Mouse (Mus musculus): Measurements from ENCODE around the gene Nxpe4. TPM values are rescaled to one million over a fixed set of nuclear protein-coding genes. Genes with fewer than 3 reads are reported as not detected.

The Nxpe4 gene
- total and polyA plus RNA-seq, 3 experiments = 9.2 to 14.9 TPM; not detected in 1

- Histone ChIP-seq H3K36me3 (ENCODE audit: control insufficient read depth in 1 of 2, insufficient read depth in 2 of 2, low read length in 2 of 2) (peaks cover 0 to 4% of the 10 kb centered on the region in 2 experiments; a peak in 2 of 4 replicates), H3K4me1 (ENCODE audit: control insufficient read depth in 1 of 2, insufficient read depth in 2 of 2, low read length in 2 of 2) (peaks cover 0 to 7% of the 10 kb centered on the region in 2 experiments; a peak in 3 of 4 replicates), H3K79me2 (ENCODE audit: control insufficient read depth, insufficient read depth, low read length, poor library complexity) (no peaks in the 10 kb centered on the region), H3K9me3 (replicated peaks; ENCODE audit: insufficient read depth, low read length) (no peaks in the 10 kb centered on the region), H3K27me3 (ENCODE audit: control insufficient read depth in 1 of 2, insufficient read depth in 2 of 2, low read length in 2 of 2) (no peaks in the 10 kb centered on the region; a peak in 2 of 4 replicates), H3K4me3 (ENCODE audit: control insufficient read depth in 1 of 2, insufficient read depth in 1 of 2, low read depth in 2 of 2, low read length in 2 of 2) (no peak overlapping the region), H3K27ac (ENCODE audit: control insufficient read depth, low read depth, low read length) (no peak overlapping the region), H3K9ac (ENCODE audit: control insufficient read depth, low read depth, low read length, poor library complexity, severe bottlenecking) (no peak overlapping the region)
- TF ChIP-seq TBP (IDR thresholded peaks at IDR 0.05; ENCODE audit: low read depth, low read length) (no peak), E2F4 (IDR thresholded peaks at IDR 0.05; ENCODE audit: borderline replicate concordance, low read depth, low read length) (no peak), JUND (IDR thresholded peaks at IDR 0.05; ENCODE audit: low read depth, low read length) (no peak), POLR2AphosphoS2 (IDR thresholded peaks at IDR 0.05; ENCODE audit: low read length) (no peak), SIN3A (IDR thresholded peaks at IDR 0.05; ENCODE audit: low read length) (no peak), KAT2A (conservative IDR thresholded peaks at IDR 0.05; ENCODE audit: low read depth, low read length) (no peak), MXI1 (IDR thresholded peaks at IDR 0.05; ENCODE audit: low read depth, low read length) (no peak), NRF1 (IDR thresholded peaks at IDR 0.05; ENCODE audit: insufficient read depth, low read depth, low read length, poor library complexity, severe bottlenecking) (no peak), MAFK (IDR thresholded peaks at IDR 0.05; ENCODE audit: borderline replicate concordance, low read depth, low read length) (no peak), MEF2A (IDR thresholded peaks at IDR 0.05; ENCODE audit: extremely low read depth, insufficient replicate concordance, low read depth, low read length, poor library complexity, severe bottlenecking) (no peak), BHLHE40 (IDR thresholded peaks at IDR 0.05; ENCODE audit: borderline replicate concordance, low read depth, low read length) (no peak), NELFE (IDR thresholded peaks at IDR 0.05; ENCODE audit: low read depth, low read length) (no peak)
- no peak for DNase-seq (ENCODE audit: low read depth, low spot score)
Observed at GRCm38 (mm10) chr9:48345456-48345855, 183.6 kb downstream of the Nxpe4 start.

- no peaks in the 10 kb centered on the region; a peak in 2 of 4 replicates for H3K27me3 ChIP-seq (ENCODE audit: control insufficient read depth in 1 of 2, insufficient read depth in 2 of 2, low read length in 2 of 2)
- H3K4me1 ChIP-seq (ENCODE audit: control insufficient read depth in 1 of 2, insufficient read depth in 2 of 2, low read length in 2 of 2) = peaks cover 0 to 3% of the 10 kb centered on the region in 2 experiments; a peak in 2 of 4 replicates
- peaks cover 0 to 3% of the 10 kb centered on the region in 2 experiments; a peak in 2 of 4 replicates for H3K36me3 ChIP-seq (ENCODE audit: control insufficient read depth in 1 of 2, insufficient read depth in 2 of 2, low read length in 2 of 2)
- H3K4me3 ChIP-seq (ENCODE audit: control insufficient read depth in 1 of 2, insufficient read depth in 1 of 2, low read depth in 2 of 2, low read length in 2 of 2) = no peak overlapping the region
- H3K9ac ChIP-seq (ENCODE audit: control insufficient read depth, low read depth, low read length, poor library complexity, severe bottlenecking) = no peak overlapping the region
- no peaks in the 10 kb centered on the region for H3K79me2 ChIP-seq (ENCODE audit: control insufficient read depth, insufficient read depth, low read length, poor library complexity)
- H3K9me3 ChIP-seq (replicated peaks; ENCODE audit: insufficient read depth, low read length) = no peaks in the 10 kb centered on the region
- no peak for DNase-seq (ENCODE audit: low read depth, low spot score)
- TF ChIP-seq GABPA (IDR thresholded peaks at IDR 0.05; ENCODE audit: low read depth, low read length) (no peak), ZC3H11A (IDR thresholded peaks at IDR 0.05; ENCODE audit: low read depth, low read length) (no peak), MAFK (IDR thresholded peaks at IDR 0.05; ENCODE audit: borderline replicate concordance, low read depth, low read length) (no peak), RCOR1 (IDR thresholded peaks at IDR 0.05; ENCODE audit: low read depth, low read length) (no peak), ZMIZ1 (IDR thresholded peaks at IDR 0.05; ENCODE audit: low read depth, low read length) (no peak)
- H3K27ac ChIP-seq (ENCODE audit: control insufficient read depth, low read depth, low read length) = no peak overlapping the region
Observed at GRCm38 (mm10) chr9:48345866-48346265, 184.0 kb downstream of the Nxpe4 start.
